Mouse (Mus musculus): ENCODE data around the gene Gimap4. TPM values are rescaled to one million over a fixed set of nuclear protein-coding genes. Genes with fewer than 3 reads are reported as not detected.

The Gimap4 gene
- 40.4 and 54.9 TPM in 2 replicates for polyA plus RNA-seq (2015; fragmentation: Nextera tagmentation; extraction: Ambion mirVana)

GRCm38 (mm10) chr6:48684319-48684718 lies at the start of gene Gimap4:
TSS of gene Gimap4 (plus strand) at chr6:48684549.

GRCm38 (mm10) chr6:48646995-48647394 lies 37.4 kb upstream of the Gimap4 start, which contains the start of gene Gimap8:
TSS of gene Gimap8 (plus strand) at chr6:48647234.

GRCm38 (mm10) chr6:48675931-48676859 lies 8.2 kb upstream of the Gimap4 start, which contains the start of gene Gimap9:
TSS of gene Gimap9 (plus strand) at chr6:48676129.

GRCm38 (mm10) chr6:48718455-48718854 lies 34.1 kb downstream of the Gimap4 start, which contains the start of the genes Gm28053 and Gimap7:
TSS of gene Gm28053 (plus strand) at chr6:48718607.
TSS of gene Gimap7 (plus strand) at chr6:48718621.

GRCm38 (mm10) chr6:48738961-48739779 lies 54.8 kb downstream of the Gimap4 start, which contains the start of gene Gimap1:
TSS of gene Gimap1 (plus strand) at chr6:48739054.

Other genes with a start within 250 kb of the Gimap4 start
- gene Zfp467, start 238.7 kb upstream of the Gimap4 start, polyA plus RNA-seq (2015; fragmentation: Nextera tagmentation; extraction: Ambion mirVana): 36.8 and 38.6 TPM in 2 replicates
- 0.72 and 0.82 TPM in 2 replicates for gene Sspo, start 236.3 kb upstream of the Gimap4 start, polyA plus RNA-seq (2015; fragmentation: Nextera tagmentation; extraction: Ambion mirVana)
- 53.0 and 62.1 TPM in 2 replicates for gene Atp6v0e2, start 146.9 kb upstream of the Gimap4 start, polyA plus RNA-seq (2015; fragmentation: Nextera tagmentation; extraction: Ambion mirVana)
- 11.8 and 14.2 TPM in 2 replicates for gene Lrrc61, start 129.8 kb upstream of the Gimap4 start, polyA plus RNA-seq (2015; fragmentation: Nextera tagmentation; extraction: Ambion mirVana)
- gene Rarres2, start 111.8 kb upstream of the Gimap4 start, polyA plus RNA-seq (2015; fragmentation: Nextera tagmentation; extraction: Ambion mirVana): 191 and 298 TPM in 2 replicates
- not detected in 2 replicates for gene Gm45021, start 94.9 kb upstream of the Gimap4 start, polyA plus RNA-seq (2015; fragmentation: Nextera tagmentation; extraction: Ambion mirVana)
- gene Repin1, start 90.7 kb upstream of the Gimap4 start, polyA plus RNA-seq (2015; fragmentation: Nextera tagmentation; extraction: Ambion mirVana): 20.6 and 28.3 TPM in 2 replicates
- not detected in 2 replicates for gene Gm44965, start 90.6 kb upstream of the Gimap4 start, polyA plus RNA-seq (2015; fragmentation: Nextera tagmentation; extraction: Ambion mirVana)
- 6.9 and 7.2 TPM in 2 replicates for gene Zfp775, start 82.5 kb upstream of the Gimap4 start, polyA plus RNA-seq (2015; fragmentation: Nextera tagmentation; extraction: Ambion mirVana)
- 2.1 and 2.7 TPM in 2 replicates for gene AI854703, start 57.8 kb upstream of the Gimap4 start, polyA plus RNA-seq (2015; fragmentation: Nextera tagmentation; extraction: Ambion mirVana)
- gene Gimap8, start 37.3 kb upstream of the Gimap4 start, polyA plus RNA-seq (2015; fragmentation: Nextera tagmentation; extraction: Ambion mirVana): 2.0 and 3.5 TPM in 2 replicates
- gene Gimap9, start 8.4 kb upstream of the Gimap4 start, polyA plus RNA-seq (2015; fragmentation: Nextera tagmentation; extraction: Ambion mirVana): 9.4 and 9.8 TPM in 2 replicates
- 57.0 and 58.1 TPM in 2 replicates for gene Gimap6, start 23.7 kb downstream of the Gimap4 start, polyA plus RNA-seq (2015; fragmentation: Nextera tagmentation; extraction: Ambion mirVana)
- gene Gm28053, start 34.1 kb downstream of the Gimap4 start, polyA plus RNA-seq (2015; fragmentation: Nextera tagmentation; extraction: Ambion mirVana): 0.95 TPM in 1 of 2 replicates, not detected in the other
- gene Gimap7, start 34.1 kb downstream of the Gimap4 start, polyA plus RNA-seq (2015; fragmentation: Nextera tagmentation; extraction: Ambion mirVana): 0.23 TPM in 1 of 2 replicates, not detected in the other
- 7.9 and 12.5 TPM in 2 replicates for gene Gimap1, start 54.5 kb downstream of the Gimap4 start, polyA plus RNA-seq (2015; fragmentation: Nextera tagmentation; extraction: Ambion mirVana)
- gene Gimap5, start 61.6 kb downstream of the Gimap4 start, polyA plus RNA-seq (2015; fragmentation: Nextera tagmentation; extraction: Ambion mirVana): 28.6 and 28.9 TPM in 2 replicates
- gene Gimap3, start 86.3 kb downstream of the Gimap4 start, polyA plus RNA-seq (2015; fragmentation: Nextera tagmentation; extraction: Ambion mirVana): 0.22 and 0.25 TPM in 2 replicates
- gene Tmem176a, start 156.4 kb downstream of the Gimap4 start, polyA plus RNA-seq (2015; fragmentation: Nextera tagmentation; extraction: Ambion mirVana): 155 and 175 TPM in 2 replicates
- 390 and 420 TPM in 2 replicates for gene Tmem176b, start 156.9 kb downstream of the Gimap4 start, polyA plus RNA-seq (2015; fragmentation: Nextera tagmentation; extraction: Ambion mirVana)
- 0.20 and 0.29 TPM in 2 replicates for gene Aoc1, start 188.3 kb downstream of the Gimap4 start, polyA plus RNA-seq (2015; fragmentation: Nextera tagmentation; extraction: Ambion mirVana)
- not detected in 2 replicates for gene 1600015I10Rik, start 245.3 kb downstream of the Gimap4 start, polyA plus RNA-seq (2015; fragmentation: Nextera tagmentation; extraction: Ambion mirVana)